Comparison of ENCODE assay signal across 9 mouse cellular contexts in the genomic region with DNA sequence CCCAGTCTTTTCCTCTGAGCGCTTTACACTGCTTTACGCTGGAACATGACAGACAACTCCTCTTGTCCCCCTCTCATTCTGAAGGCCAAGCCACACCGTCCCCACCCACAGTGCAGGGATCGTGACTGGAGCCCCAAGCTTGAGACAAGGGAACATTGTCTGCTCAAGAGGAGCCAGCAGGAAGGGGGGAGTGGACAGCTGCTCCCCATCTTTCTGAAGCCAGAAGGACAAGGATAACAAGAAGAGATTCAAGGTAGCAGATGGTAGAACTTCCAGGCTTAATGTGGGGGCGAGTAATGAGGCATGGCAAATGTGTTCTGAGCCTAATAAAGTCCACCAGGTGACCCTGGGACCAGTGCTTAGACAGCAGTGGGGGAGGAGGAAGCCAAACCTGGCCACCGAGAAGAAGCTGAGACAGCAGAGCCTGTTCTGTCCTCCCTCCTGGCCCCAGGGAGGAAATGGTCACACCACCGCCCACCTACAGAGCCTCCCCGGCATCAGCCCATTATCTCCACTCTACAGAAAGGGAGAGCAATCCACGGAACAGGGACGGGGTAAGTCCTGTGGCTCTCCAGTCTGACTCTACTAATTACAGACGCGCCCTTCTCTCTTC. TPM values are rescaled to one million over a fixed set of nuclear protein-coding genes. Genes with fewer than 3 reads are reported as not detected.
A peak's percentile ranks its signal among the peaks of the same experiment; 100 is the strongest.
DNase-seq lines count a peak whose midpoint lies in the region; TF ChIP-seq lines count a peak whose summit lies in the region.
"Had no signal": no experiment of that assay in that cellular context is flagged by ENCODE, and none has a peak within 500 bp of the region (broad histone marks: within the 10 kb centered on the region; RNA-seq: fewer than 3 reads in every experiment).

No protein-coding gene starts in this region.

- WGBS in limb, embryonic 10.5 days: 31% methylated on average over 12 of the region's 12 CpGs

- no peaks in the 10 kb centered on the region for H3K36me3 ChIP-seq in testis, adult 2 months (ENCODE audit: control insufficient read depth, insufficient read depth, low read length)
- H3K36me3 ChIP-seq in limb, embryonic 10.5 days: peaks cover 73% of the 10 kb centered on the region

- no peak for TF ChIP-seq CTCF in gastrocnemius, adult 2 months (IDR thresholded peaks at IDR 0.05)
- no peak for TF ChIP-seq CTCF in testis, adult 2 months (IDR thresholded peaks at IDR 0.05; ENCODE audit: control insufficient read depth, insufficient read depth, insufficient replicate concordance, low read depth, low read length)

- H3K4me1 ChIP-seq in testis, adult 2 months (ENCODE audit: control insufficient read depth, insufficient read depth, low read length): peaks cover 6% of the 10 kb centered on the region
- H3K4me1 ChIP-seq in limb, embryonic 10.5 days: peaks cover 97% of the 10 kb centered on the region

- peak; percentile 52 for DNase-seq in gastrocnemius, adult 2 months
- DNase-seq in gastrocnemius, adult 8-10 months (ENCODE audit: low spot score in 2 of 2): no peak
- no peak for DNase-seq in testis, postnatal 14 days (ENCODE audit: low spot score)
- DNase-seq in limb, embryonic 10.5 days (ENCODE audit: low spot score): no peak
- peak; percentile 71 for DNase-seq in telencephalon, adult 2 months (ENCODE audit: low read depth, low spot score)
- DNase-seq in urinary bladder, adult 18-20 months (ENCODE audit: low spot score in 2 of 2): no peak
- DNase-seq in gastrocnemius, postnatal 14 days: no peak

- H3K9me3 ChIP-seq in limb, embryonic 10.5 days (replicated peaks): no peaks in the 10 kb centered on the region

- peak overlapping the region; percentile 96 for H3K27ac ChIP-seq in gastrocnemius, adult 2 months
- peak overlapping the region; percentile 45; the same call in 1 of the 2 replicates for H3K27ac ChIP-seq in testis, adult 2 months (ENCODE audit: control insufficient read depth, insufficient read depth, low read depth, low read length)
- H3K27ac ChIP-seq in limb, embryonic 10.5 days: peak overlapping the region; percentile 72; the same call in 1 of the 2 replicates

- no peaks in the 10 kb centered on the region for H3K27me3 ChIP-seq in testis, adult 2 months (ENCODE audit: control insufficient read depth, insufficient read depth, low read length)
- H3K27me3 ChIP-seq in limb, embryonic 10.5 days (ENCODE audit: low read depth, poor library complexity, severe bottlenecking): no peaks in the 10 kb centered on the region

- peak overlapping the region; percentile 73 for H3K4me3 ChIP-seq in gastrocnemius, adult 2 months
- H3K4me3 ChIP-seq in testis, adult 2 months (ENCODE audit: control insufficient read depth, low read depth, low read length): no peak overlapping the region
- H3K4me3 ChIP-seq in limb, embryonic 10.5 days: peak overlapping the region; percentile 85

- intact Hi-C loops in gastrocnemius, adult 2 months (cut with DNase I): no loop called here
- intact Hi-C loops in gastrocnemius, postnatal 14 days (cut with DNase I; ENCODE audit: low total_unique reads): no loop called here

- TF ChIP-seq POLR2A in testis, adult 2 months (IDR thresholded peaks at IDR 0.05; ENCODE audit: control insufficient read depth, low read depth, low read length): no peak

RNA-seq across cellular contexts. Expression of a gene that starts 5.5 kb away (rescaled TPM):
- 10 to 100 TPM; 20.9 to 33.3 TPM for total RNA-seq in gastrocnemius, adult 2 months (2021)
- total RNA-seq in gastrocnemius, adult 8-10 months (2022): 10 to 100 TPM; 33.5 to 44.3 (median 38.1) TPM
- 2.8 and 3.0 TPM in 2 replicates for polyA plus RNA-seq in testis, adult 2 months (2012; rRNA removed)
- polyA plus RNA-seq in limb, embryonic 10.5 days (2016; fragmentation: Nextera tagmentation; extraction: Ambion mirVana): 9.6 and 11.0 TPM in 2 replicates
- 10 to 100 TPM; 21.9 to 25.7 TPM for total RNA-seq in gastrocnemius, postnatal 14 days (2021)

RNA-seq across cellular contexts. Expression of a gene that starts 48.0 kb away (rescaled TPM):
- 1 to 10 TPM in 1 of 2 experiments, under 1 TPM in 1; 0.82 to 1.4 TPM for total RNA-seq in gastrocnemius, adult 2 months (2021)
- total RNA-seq in gastrocnemius, adult 8-10 months (2022): 1 to 10 TPM in 2 of 4 experiments, under 1 TPM in 2; 0.53 to 1.2 (median 0.94) TPM
- 2.1 and 2.9 TPM in 2 replicates for polyA plus RNA-seq in testis, adult 2 months (2012; rRNA removed)
- polyA plus RNA-seq in limb, embryonic 10.5 days (2016; fragmentation: Nextera tagmentation; extraction: Ambion mirVana): 1.1 and 1.6 TPM in 2 replicates
- total RNA-seq in gastrocnemius, postnatal 14 days (2021): 1 to 10 TPM; 1.6 to 2.1 TPM
- total RNA-seq: common myeloid progenitor, adult 5-6 weeks had no signal

Comparison
In these comparisons a context has a peak if more than half of its experiments do, and no peak if none do; other contexts are left out.
1. DNase-seq: peak in gastrocnemius, adult 2 months (single experiment) and telencephalon, adult 2 months (single experiment); none in gastrocnemius, adult 8-10 months (0 of 2), testis, postnatal 14 days (single experiment), limb, embryonic 10.5 days (single experiment), urinary bladder, adult 18-20 months (0 of 2) and gastrocnemius, postnatal 14 days (single experiment).
2. H3K27ac ChIP-seq: peak in every context shown above with its lines; median percentile 96 in gastrocnemius, adult 2 months; 72 in limb, embryonic 10.5 days; 45 in testis, adult 2 months.